Mouse (Mus musculus): ENCODE data around the gene Arfgef2.

DNA sequence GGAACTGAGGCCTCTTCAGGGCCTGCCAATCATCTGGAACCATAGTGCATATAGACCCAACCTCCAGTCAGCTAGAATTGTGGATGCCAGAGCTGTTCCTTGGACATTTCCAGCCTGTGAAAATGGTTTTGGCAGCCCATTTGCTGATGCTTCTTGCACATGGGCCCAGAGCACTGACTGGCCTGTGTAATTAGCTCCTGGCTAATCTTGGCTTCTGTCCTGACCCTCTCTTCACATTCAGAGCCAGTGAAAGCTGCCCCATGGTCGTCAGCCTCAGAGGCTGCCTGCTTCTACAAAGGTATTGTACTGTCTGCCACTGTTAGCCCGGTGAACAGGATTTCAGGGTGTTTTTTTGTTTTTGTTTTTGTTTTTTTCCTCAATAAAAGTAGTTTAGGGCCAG, 17.5 kb downstream of the Arfgef2 start:
- TF ChIP-seq HCFC1 (IDR thresholded peaks at IDR 0.05; ENCODE audit: borderline replicate concordance, insufficient read depth, low read length) (no peak), ZC3H11A (IDR thresholded peaks at IDR 0.05; ENCODE audit: borderline replicate concordance, low read depth, low read length) (no peak), ZNF384 (IDR thresholded peaks at IDR 0.05; ENCODE audit: low read depth, low read length) (no peak), CHD2 (IDR thresholded peaks at IDR 0.05; ENCODE audit: low read depth, low read length) (no peak)

Measured in ES-E14 (cell line).